Mouse (Mus musculus): ENCODE data around the gene Ccdc120.
"Not testable (repeated sequence)": the region's sequence is repeated elsewhere in the genome, so short reads cannot be mapped to it uniquely, and the experiment has no call there.

Gene Ccdc120

DNA sequence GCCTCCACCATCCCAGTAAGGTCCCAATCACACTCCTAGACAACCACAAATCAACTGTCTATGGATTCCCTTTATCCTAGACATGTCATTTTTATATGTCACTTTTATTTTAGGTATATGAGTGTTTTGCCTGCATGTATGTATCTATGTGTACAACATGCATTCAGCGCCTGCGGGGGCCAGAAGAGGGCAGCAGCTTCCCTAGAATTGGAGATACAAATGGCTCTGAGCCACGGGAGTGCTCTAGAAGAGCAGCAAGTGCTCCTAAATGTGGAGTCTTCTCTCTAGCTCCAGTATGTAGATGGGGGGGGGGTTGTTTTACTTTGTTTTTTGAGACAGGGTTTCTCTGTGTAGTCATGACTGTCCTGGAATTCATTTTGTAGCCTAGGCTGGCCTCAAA is 2.9 kb upstream of the Ccdc120 start:
- not testable (repeated sequence) for DNase-seq (ENCODE audit: low spot score)

DNA sequence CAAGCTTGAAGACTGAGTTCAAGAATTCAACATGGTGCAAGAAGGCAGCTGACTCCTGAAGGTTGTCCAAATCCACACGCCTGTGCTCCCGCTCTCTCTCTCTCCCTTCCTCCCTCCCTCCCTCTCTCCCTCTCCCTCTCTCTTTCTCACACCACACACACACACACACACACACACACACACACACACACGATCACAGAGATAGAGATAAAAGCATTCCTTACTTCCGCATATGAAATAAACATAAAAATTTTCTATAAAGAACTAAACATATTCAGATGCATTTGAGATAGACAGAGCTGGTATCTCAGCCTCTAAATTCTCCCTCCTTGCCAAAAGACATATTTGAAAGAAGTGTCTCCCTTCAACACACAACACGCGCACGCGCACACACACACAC is 5.3 kb downstream of the Ccdc120 start:
- DNase-seq (ENCODE audit: low spot score), result no peak

DNA sequence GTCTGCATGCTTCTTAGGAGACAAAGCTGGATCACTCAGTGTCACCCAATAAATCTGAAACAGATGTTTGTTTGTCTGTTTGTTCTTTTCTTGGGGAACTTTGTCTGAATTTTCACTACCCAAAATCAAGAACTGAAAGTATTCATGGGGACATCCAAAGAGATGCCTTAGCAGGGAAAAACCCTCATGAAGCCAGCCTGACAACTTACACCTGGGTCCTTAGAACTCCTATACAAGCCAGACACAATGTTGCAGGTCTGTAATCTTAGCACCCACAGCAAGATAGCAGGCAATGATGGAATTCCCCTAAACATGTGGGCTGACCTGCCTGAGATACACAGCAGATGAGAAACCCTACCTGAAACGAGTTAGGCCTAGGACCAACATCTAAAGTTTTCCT is 5.8 kb downstream of the Ccdc120 start:
- DNase-seq (ENCODE audit: low spot score), result no peak

- DNase-seq (ENCODE audit: low spot score), result no peak
Measured at GRCm38 (mm10) chrX:7743470-7743869, 7.2 kb downstream of the Ccdc120 start.

DNA sequence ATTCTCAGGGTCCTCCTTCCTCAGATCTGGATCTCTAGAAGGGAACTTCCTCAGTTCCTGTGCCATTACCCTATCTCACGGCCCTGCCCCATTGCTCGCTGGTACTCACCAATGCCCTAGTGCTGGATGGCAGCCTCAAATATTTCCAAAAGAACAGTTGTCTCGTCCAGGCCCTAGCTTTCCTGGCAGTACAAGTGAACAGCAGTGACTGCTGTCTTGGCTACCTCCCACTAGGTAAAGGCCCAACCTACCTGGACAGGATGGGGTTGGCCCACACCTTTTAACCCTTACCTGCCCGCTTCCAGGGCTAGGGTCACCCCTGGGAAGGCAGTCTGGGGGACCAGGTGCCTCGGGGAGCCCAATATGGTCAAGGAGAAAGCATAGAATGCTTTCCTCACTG is 9.6 kb downstream of the Ccdc120 start:
- no peak for DNase-seq (ENCODE audit: low spot score)

GRCm38 (mm10) chrX:7740082-7740819 is 10.5 kb downstream of the Ccdc120 start:
- DNase-seq (ENCODE audit: low spot score), result no peak

DNA sequence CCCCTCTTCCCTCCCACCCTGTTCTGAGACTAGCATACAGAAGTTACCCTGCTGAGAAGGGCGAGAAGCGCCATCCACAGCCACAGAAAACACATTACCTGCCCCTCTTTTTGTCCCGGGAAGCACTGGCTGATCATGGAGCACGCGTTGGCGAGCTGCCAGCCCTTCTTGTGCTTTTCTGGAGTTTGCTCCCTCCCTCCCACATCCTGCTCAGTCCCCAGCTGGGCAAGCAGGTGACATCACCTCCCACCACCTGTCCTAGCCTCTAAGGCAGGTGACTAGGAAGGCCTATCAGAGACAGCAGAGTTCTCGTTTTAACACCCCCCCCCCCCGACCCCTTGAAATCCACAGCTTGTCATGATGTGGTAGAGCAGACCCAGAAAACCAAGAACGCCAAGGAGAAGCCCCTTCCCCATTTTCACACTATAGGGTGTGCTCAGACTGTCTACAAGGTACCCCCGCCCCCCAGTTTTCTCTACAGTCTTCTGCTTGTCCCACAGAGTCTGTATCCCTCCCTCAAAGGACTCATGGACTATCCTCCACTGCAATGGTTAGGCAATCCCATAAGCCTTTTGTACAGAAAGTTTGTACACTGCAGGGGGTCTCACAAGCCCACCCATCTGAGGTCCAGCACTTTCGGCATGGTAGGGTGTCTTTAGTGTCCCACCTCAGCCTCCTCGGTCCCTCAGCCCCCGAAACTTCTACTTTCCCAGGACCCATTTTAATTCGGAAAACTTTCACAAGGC is 11.2 kb downstream of the Ccdc120 start:
- peak; percentile 69 for DNase-seq (ENCODE audit: low spot score)

GRCm38 (mm10) chrX:7733571-7734156 is 17.0 kb downstream of the Ccdc120 start:
- peak; percentile 84 for DNase-seq (ENCODE audit: low spot score)

DNA sequence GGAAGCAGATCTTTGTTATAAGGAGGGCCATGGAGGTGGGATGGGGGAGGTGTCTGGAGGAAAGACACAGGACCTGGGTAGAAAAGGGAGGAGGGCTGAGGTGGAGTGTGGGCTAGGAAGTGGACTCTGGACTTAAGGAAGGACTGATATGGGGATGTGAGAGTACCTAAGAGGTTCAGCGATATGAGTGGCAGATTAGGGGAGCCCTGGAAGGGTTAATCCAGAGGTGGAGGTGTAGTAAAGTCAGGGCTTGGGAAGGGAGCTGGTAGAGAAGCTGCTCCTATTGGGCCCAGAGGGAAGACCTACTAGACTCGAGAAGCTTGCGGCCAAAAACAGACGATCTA is 21.8 kb downstream of the Ccdc120 start:
- no peak for DNase-seq (ENCODE audit: low spot score)

GRCm38 (mm10) chrX:7728215-7728921 is 22.3 kb downstream of the Ccdc120 start, which contains the start of gene Praf2:
Praf2 (plus strand) TSS chrX:7728439.
- DNase-seq (ENCODE audit: low spot score), result peak; percentile 58

DNA sequence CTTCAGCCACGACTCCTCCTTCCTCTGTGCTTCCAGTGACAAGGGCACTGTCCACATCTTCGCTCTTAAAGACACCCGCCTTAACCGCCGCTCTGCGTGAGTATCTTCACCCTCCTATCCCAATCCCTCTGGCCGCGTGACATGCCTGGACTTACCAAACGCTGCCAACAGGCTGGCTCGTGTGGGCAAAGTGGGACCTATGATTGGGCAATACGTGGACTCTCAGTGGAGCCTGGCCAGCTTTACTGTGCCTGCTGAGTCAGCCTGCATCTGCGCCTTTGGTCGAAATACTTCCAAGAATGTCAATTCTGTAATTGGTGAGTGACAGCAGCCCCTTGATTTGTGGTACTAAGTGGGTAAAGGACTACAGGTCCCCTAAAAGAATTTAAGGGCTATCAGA is 23.5 kb downstream of the Ccdc120 start:
- DNase-seq (ENCODE audit: low spot score), result no peak

- DNase-seq (ENCODE audit: low spot score), result no peak
Measured at GRCm38 (mm10) chrX:7725841-7726240, 24.9 kb downstream of the Ccdc120 start.

DNA sequence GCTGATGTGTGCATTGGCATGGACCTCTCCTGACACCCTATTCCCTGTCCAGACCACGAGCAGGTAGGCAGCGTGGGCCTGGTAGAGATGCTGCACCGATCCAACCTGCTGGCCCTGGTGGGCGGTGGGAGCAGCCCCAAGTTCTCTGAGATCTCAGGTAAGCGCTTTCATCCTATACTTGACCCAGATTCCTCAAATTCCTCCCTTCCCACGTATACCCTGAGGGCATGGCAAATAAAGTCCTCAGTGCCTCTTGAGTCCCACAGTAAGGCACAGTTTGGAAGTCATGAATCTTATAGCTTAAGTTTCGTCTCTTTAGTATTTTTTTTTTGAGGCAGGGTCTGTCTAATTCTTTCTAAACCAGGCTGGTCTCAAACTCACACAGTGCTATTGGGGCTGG is 26.6 kb downstream of the Ccdc120 start:
- no peak for DNase-seq (ENCODE audit: low spot score)

GRCm38 (mm10) chrX:7722691-7723090 is 28.0 kb downstream of the Ccdc120 start:
- DNase-seq (ENCODE audit: low spot score), result no peak

DNA sequence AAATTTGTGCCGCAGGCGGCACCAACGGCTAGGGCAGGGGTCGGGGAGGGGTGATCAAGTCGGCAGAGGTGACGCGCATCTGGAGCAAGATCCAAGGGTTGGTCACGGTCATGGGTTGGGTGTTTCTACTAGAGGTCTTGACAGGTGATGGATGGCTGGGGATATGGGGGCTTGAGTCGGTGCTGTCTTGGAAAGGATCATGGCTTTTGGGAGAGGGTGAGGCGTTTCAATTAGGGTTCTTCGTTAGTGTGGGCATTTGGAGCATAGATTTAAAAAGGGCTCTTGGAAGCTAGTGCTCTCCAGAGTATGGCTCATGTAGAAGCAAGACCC is 28.5 kb downstream of the Ccdc120 start:
- DNase-seq (ENCODE audit: low spot score), result no peak

- DNase-seq (ENCODE audit: low spot score), result peak; percentile 67
Measured at GRCm38 (mm10) chrX:7721514-7722281, 29.0 kb downstream of the Ccdc120 start, which contains the start of gene Gm45208. Gm45208 (plus strand) TSS chrX:7722245.

GRCm38 (mm10) chrX:7716058-7716457 is 34.6 kb downstream of the Ccdc120 start:
- DNase-seq (ENCODE audit: low spot score), result not testable (repeated sequence)

GRCm38 (mm10) chrX:7714135-7714899 is 36.4 kb downstream of the Ccdc120 start, which contains the start of gene Wdr45:
Wdr45 (plus strand) TSS chrX:7714333.
- DNase-seq (ENCODE audit: low spot score), result peak; percentile 91

- DNase-seq (ENCODE audit: low spot score), result not testable (repeated sequence)
Measured at GRCm38 (mm10) chrX:7713764-7714134, 37.0 kb downstream of the Ccdc120 start.

- DNase-seq (ENCODE audit: low spot score), result peak; percentile 75
Measured at GRCm38 (mm10) chrX:7696954-7697381, 53.7 kb downstream of the Ccdc120 start, which contains the start of gene Gpkow. Gpkow (plus strand) TSS chrX:7697131.

DNA sequence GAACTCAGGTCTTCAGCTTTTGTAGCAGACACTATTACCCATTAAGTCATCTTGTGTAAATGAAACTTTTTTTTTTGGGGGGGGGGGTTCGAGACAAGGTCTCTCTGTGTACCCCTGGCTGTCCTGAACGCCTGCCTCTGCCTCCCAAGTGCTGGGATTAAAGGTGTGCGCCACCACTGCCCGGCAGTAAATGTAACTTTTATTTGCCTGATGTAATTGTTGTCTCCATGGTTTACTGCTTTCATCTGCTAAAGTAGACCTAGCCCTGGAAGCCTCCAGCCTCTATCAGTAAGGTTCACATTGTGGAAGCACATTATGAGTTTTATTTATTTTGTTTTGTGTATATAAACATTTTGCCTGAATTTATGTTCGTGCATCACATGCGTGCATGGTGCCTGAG is 54.2 kb downstream of the Ccdc120 start:
- no peak for DNase-seq (ENCODE audit: low spot score)

All from testis, postnatal 10 days (tissue).